Mouse (Mus musculus) gastrocnemius, adult 18-20 months (tissue): ENCODE measurements around the gene 5530400C23Rik. TPM values are rescaled to one million over a fixed set of nuclear protein-coding genes. Genes with fewer than 3 reads are reported as not detected.
"Not testable (repeated sequence)": the region's sequence is repeated elsewhere in the genome, so short reads cannot be mapped to it uniquely, and the experiment has no call there.

Experiments used
- DNase-seq: peaks from one replicate; pipeline ENCODE4 v3.0.0; 2021; ENCODE audit warnings: low spot score
- long read RNA-seq, 2 experiments: library from polyadenylated mRNA; stranded (forward); transcript quantifications; one replicate each; pipeline ENCODE4 v2.0.0; 2021
- total RNA-seq, 2 experiments: library from RNA; stranded (reverse); gene quantifications; 2 replicates each; pipeline ENCODE4 v1.2.3; 2021

5530400C23Rik gene
- total RNA-seq = not detected
- long read RNA-seq, experiment 1 = 0 reads
- long read RNA-seq, experiment 2 = 0 reads

- not testable (repeated sequence) for DNase-seq
These were observed at the start of gene 5530400C23Rik for GRCm38 (mm10) chr6:133291916-133292315. 5530400C23Rik (plus strand) TSS chr6:133292216.

GRCm38 (mm10) chr6:133305952-133306715 lies 14.1 kb downstream of the 5530400C23Rik start:
- no peak for DNase-seq

GRCm38 (mm10) chr6:133313896-133314295 lies 21.9 kb downstream of the 5530400C23Rik start:
- not testable (repeated sequence) for DNase-seq

- no peak for DNase-seq
These were observed 46.5 kb downstream of the 5530400C23Rik start for GRCm38 (mm10) chr6:133338535-133338934.

- not testable (repeated sequence) for DNase-seq
These were observed 49.7 kb downstream of the 5530400C23Rik start for GRCm38 (mm10) chr6:133341731-133342130.

Other genes starting within 250 kb of the 5530400C23Rik start
- gene Tas2r140, start 236.4 kb upstream of the 5530400C23Rik start, total RNA-seq = not detected
- gene Smim10l1, start 187.3 kb upstream of the 5530400C23Rik start, total RNA-seq = 100 to 1,000 TPM; 137 to 139 TPM